Mouse (Mus musculus): ENCODE data around the gene Brca1.
"Not testable (repeated sequence)": the region's sequence is repeated elsewhere in the genome, so short reads cannot be mapped to it uniquely, and the experiment has no call there.

Brca1 gene

DNA sequence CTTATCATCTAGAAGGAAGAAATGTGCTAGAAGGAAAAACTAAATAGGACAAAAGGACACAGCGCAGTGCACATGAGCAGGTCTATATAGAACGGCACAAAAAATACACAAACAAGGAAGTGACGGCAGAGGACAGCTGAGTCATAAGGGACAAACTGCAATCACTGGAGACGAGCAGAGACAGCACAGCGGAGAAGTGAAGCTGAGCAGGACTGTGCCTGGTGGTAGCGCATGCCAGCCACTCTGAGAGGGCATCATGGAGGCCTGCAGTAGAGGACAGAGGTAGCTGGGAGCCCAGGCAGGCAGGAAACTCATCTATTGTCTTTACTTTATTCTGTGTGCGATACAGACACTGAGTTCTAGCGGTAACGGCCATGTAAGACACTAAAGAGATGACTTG is 8.2 kb downstream of the Brca1 start:
- in situ Hi-C loops (cut with MboI, MseI): no loop called here

DNA sequence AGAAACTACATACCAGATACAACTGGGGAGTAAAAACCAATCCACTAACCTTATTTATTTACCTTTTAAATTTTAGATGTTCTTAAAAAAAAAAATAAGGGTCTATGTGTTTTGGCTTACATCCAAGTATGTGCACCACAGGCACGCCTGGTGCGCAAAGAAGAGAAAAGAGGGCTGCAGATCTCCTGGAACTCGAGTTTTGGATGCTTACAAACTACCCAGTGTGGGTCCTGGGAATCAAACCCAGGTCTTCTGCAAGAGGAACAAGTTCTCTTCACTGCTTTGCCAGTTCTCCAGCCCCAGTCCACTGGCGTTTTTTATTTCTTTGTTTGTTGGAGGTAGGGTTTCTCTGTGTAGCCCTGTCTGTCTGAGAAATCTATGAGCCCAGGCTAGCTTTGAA is 25.1 kb downstream of the Brca1 start:
- in situ Hi-C loops (cut with MboI, MseI): no loop called here

- in situ Hi-C loops (cut with MboI, MseI): no loop called here
Observed at GRCm38 (mm10) chr11:101525936-101526595, 25.7 kb downstream of the Brca1 start.

GRCm38 (mm10) chr11:101525056-101525455 is 26.7 kb downstream of the Brca1 start:
- in situ Hi-C loops (cut with MboI, MseI): no loop called here

DNA sequence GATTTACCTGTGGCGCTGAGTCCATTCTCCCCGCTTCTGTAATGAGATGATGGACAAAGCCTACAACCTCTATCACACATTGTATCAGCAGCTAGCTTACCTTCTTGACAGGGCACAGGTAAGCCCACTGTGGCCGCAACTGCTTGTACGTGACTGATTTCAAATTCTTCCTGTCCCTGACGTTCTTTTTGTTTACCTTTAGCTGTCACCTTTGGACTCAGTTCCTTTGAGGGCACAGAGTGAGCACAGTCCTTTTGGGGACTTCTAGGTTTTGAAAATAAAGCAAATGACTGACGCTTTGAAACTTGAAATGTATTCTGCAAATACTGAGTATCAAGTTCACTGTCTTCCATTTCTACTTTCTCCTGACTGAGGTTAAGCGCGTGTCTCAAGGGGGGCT is 27.3 kb downstream of the Brca1 start:
- in situ Hi-C loops (cut with MboI, MseI): no loop called here

DNA sequence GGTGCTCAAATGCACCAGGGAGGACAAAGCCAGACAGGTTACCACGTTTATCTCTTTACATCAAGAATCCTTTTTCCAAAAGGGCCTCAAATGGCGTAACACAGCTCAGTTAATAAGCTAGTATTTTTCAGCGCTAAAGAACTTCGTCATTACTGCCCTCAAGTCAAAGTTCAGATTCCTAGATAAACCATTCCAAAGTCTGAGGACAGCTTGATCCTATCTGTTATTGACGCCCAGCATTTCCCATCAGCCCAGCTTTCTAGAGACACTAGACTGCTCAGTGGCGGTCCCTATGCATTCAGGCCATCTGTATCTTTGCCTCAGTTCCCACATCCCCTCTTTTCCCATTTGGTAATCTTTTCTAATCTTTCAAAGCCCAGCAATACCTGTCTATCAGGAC is 32.4 kb downstream of the Brca1 start:
- in situ Hi-C loops (cut with MboI, MseI): no loop called here

GRCm38 (mm10) chr11:101518937-101519336 is 32.8 kb downstream of the Brca1 start:
- in situ Hi-C loops (cut with MboI, MseI): no loop called here

- in situ Hi-C loops (cut with MboI, MseI): no loop called here
Observed at GRCm38 (mm10) chr11:101507090-101507489, 44.7 kb downstream of the Brca1 start.

DNA sequence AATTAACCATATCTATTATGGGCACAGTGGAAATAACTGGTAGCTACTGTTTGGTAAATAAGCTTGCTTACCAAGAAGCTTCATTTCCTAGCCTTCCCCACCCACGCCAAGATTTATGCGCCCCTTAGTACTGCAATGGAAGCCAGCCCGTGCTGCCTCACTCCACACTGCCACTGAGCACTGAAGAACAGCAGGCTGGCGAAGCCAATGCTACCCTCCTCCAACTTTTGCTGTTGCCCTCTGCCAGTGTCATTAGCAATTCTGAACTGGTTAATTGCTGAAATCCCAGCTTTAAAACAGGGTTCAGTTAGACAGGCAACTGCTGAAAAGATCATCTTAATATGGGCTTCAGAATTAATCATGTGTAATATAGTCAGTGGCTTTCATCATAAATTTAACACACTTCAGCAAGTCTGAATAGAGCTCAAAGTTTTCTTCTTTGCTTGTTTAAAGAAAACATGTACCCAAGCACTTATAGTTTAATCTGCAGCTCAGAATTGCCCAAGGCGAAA is 45.4 kb downstream of the Brca1 start:
- in situ Hi-C loops (cut with MboI, MseI): no loop called here

DNA sequence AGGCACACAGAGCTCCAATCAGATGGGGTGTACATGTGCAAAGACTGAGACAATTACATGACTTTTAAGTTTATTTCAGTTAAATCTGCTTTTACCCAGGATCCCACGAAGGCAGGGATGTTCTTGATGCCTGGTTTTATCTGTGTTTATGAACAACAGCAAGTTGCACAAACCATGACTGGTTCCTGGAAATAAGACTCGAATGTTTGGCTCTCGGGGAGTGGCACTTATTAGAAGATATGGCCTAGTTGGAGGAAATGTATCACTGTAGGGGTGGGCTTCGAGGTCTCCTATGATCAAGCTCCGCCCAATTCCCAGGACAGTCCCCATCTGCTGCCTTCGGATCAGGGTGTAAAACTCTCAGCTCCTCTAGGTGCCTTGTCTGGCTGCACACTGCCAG is 65.6 kb downstream of the Brca1 start:
- in situ Hi-C loops (cut with MboI, MseI): no loop called here

- in situ Hi-C loops (cut with MboI, MseI): no loop called here
Observed at GRCm38 (mm10) chr11:101485509-101486028, 66.2 kb downstream of the Brca1 start.

DNA sequence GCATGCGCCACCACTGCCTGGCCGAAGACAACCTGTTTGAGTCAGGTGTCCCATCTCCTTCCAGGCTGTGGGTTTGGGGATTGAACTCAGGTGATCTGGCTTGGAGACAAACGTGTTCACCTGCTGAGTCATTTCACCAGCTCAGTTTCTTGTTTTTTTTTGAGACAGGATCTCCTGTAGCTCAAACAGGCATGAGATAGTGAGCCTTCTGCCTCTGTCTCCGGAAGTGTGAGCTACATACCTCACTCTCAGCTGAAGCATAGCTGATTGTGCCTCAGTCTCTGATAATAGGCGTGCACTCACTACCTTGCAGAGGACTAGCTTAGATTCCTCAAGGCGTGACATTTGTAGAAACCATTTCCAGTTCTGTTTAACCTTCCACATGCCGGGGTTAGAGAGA is 66.9 kb downstream of the Brca1 start:
- in situ Hi-C loops (cut with MboI, MseI): no loop called here

- in situ Hi-C loops (cut with MboI, MseI): no loop called here
Observed at GRCm38 (mm10) chr11:101484245-101484644, 67.5 kb downstream of the Brca1 start.

GRCm38 (mm10) chr11:101483804-101484203 is 68.0 kb downstream of the Brca1 start:
- in situ Hi-C loops (cut with MboI, MseI): no loop called here

DNA sequence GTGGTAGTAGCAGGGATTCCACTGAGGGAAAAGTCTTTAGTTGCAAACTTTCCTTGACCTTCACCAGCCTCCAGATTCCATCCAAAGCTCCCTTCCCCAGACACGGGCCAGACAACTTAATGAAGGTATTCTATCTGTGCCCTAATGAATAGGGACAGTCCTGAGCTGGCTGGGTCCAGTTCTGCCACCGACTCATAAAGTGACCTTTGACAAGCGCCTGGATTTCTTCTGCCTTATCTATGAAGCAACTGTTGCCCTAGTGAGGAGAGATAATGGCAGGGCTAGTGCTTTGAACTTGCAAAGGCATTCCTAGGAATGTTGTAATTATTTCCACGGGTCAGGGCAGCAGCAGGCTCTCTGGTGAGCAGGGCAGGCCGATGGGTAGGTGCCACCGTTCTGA is 70.8 kb downstream of the Brca1 start:
- in situ Hi-C loops (cut with MboI, MseI): no loop called here

DNA sequence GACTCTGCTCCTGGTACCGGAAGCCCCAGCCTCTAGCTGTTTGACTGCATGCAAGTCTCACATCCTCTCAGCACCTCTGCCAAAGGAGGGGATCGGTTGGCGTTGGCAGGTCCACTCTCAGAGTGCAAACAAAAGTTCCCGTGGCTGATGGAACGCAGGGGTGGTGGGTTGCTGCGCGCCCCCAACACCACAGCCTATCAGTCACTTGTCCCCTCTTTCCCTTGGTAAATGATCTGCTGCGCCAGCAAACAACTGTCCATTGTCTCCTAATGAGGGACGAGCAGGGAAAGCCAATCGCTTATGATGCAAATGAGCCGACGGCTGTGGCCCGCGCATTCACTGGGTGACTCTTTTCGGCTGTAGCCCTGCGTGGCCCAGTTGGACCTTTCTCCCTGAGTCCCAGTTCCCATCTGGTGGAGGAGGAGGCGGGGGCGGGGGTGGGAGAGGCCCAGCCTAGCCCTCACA is 72.6 kb downstream of the Brca1 start:
- in situ Hi-C loops (cut with MboI, MseI): no loop called here

GRCm38 (mm10) chr11:101477552-101478211 is 74.1 kb downstream of the Brca1 start:
- in situ Hi-C loops (cut with MboI, MseI): no loop called here

DNA sequence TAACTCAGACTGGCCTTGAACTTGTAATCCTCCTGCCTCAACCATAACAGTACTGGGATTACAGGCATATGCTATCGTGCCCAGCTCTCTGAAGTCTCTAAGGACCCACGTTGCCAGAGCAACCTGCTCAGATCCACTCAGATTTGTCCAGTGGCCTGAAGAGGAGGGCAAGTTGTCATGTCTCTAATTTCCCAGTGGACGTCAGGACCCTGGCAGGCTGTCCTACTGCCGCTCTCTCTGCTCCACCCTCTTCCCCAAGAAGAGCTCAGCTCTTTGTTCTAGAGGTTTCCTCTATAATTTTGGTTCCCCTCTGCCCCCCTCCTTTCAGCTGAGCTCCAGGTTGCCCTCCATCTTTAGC is 74.6 kb downstream of the Brca1 start:
- in situ Hi-C loops (cut with MboI, MseI): no loop called here

DNA sequence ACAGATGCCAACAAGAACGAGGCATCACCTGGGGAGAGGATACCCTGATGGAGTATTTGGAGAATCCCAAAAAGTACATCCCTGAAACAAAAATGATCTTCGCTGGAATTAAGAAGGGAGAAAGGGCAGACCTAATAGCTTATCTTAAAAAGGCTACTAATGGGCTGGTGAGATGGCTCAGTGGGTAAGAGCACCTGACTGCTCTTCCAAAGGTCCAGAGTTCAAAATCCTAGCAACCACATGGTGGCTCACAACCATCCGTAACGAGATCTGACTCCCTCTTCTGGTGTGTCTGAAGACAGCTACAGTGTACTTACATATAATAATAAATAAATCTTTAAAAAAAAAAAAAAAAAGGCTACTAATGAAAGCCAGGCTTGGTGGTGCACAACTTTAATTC is 75.4 kb downstream of the Brca1 start:
- in situ Hi-C loops (cut with MboI, MseI): not testable (repeated sequence)

GRCm38 (mm10) chr11:101474298-101474697 is 77.5 kb downstream of the Brca1 start:
- in situ Hi-C loops (cut with MboI, MseI): no loop called here

- in situ Hi-C loops (cut with MboI, MseI): not testable (repeated sequence)
Observed at GRCm38 (mm10) chr11:101473686-101474085, 78.1 kb downstream of the Brca1 start.

DNA sequence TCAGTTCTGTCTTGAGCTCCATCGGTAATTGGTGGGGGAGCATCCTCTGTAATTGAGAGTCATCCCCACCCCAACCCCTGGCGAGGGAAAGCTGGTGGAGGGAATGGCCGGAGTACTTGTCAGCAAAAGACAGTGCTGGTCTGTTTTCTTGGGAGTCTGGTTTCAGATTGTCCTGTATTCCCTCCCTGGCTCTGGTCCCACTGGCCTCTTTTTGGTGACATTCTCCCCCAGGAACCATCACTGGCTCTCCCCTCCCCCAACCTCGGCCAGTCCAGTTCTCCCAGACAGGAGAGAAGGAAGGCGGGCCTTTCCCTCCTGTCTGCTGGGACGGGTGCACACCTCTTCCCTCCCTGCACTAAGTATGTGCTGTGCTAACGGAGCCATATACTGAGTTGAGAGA is 79.4 kb downstream of the Brca1 start:
- in situ Hi-C loops (cut with MboI, MseI): no loop called here

GRCm38 (mm10) chr11:101471926-101472325 is 79.8 kb downstream of the Brca1 start:
- in situ Hi-C loops (cut with MboI, MseI): no loop called here
